Mouse (Mus musculus) thymus, adult 2 months (tissue): Measurements from ENCODE around the gene Kif13a.
A peak's percentile ranks its signal among the peaks of the same experiment; 100 is the strongest.

ENCODE experiments used
- CTCF ChIP-seq: fragments of 200-500 bp; IDR thresholded peaks from 2 replicates; pipeline ENCODE4 v1.5.1; 2012; ENCODE audit warnings: mild to moderate bottlenecking, control low read depth, low read length, moderate library complexity, borderline replicate concordance; ENCODE audit not compliant: control insufficient read depth, poor library complexity, insufficient read depth; ENCODE audit errors: extremely low read depth
- POLR2A ChIP-seq: fragments of 200-500 bp; IDR thresholded peaks from 2 replicates; pipeline ENCODE4 v1.6.1; 2012; ENCODE audit warnings: mild to moderate bottlenecking, low read length, control low read depth, moderate library complexity; ENCODE audit not compliant: control insufficient read depth, poor library complexity, insufficient read depth; ENCODE audit errors: extremely low read depth

GRCm38 (mm10) chr13:46727837-46728268 lies 201.8 kb downstream of the Kif13a start, which contains the start of gene Nup153:
- TF ChIP-seq POLR2A = peak; percentile 87; the same call in 1 of the 2 replicates
- TF ChIP-seq CTCF = no peak
